ENCODE assay signal across 8 mouse cellular contexts in genomic region chr15:51730805-51731412, GRCm38 (mm10).
A peak's percentile ranks its signal among the peaks of the same experiment; 100 is the strongest.
DNase-seq lines count a peak whose midpoint lies in the region; ATAC-seq and TF ChIP-seq lines count a peak whose summit lies in the region.

No protein-coding gene starts in this region.

- no peaks in the 10 kb centered on the region for H3K4me1 ChIP-seq in midbrain, embryonic 16.5 days (ENCODE audit: control insufficient read depth, insufficient read depth, low read length)
- H3K4me1 ChIP-seq in midbrain, embryonic 14.5 days (ENCODE audit: control insufficient read depth, insufficient read depth, low read length): no peaks in the 10 kb centered on the region
- no peaks in the 10 kb centered on the region for H3K4me1 ChIP-seq in embryonic facial prominence, embryonic 10.5 days
- no peaks in the 10 kb centered on the region for H3K4me1 ChIP-seq in lung, postnatal 0 days (ENCODE audit: insufficient read depth, low read depth, low read length)
- H3K4me1 ChIP-seq in kidney, adult 2 months (ENCODE audit: control insufficient read depth, insufficient read depth, low read length): no peaks in the 10 kb centered on the region
- H3K4me1 ChIP-seq in intestine, postnatal 0 days (replicated peaks; ENCODE audit: control insufficient read depth, insufficient read depth, low read length): no peaks in the 10 kb centered on the region

- DNase-seq in midbrain, embryonic 14.5 days: no peak
- DNase-seq in embryonic facial prominence, embryonic 10.5 days (ENCODE audit: low spot score): no peak
- DNase-seq in heart, postnatal 36 days: peak; percentile 36 to 44
- peak; percentile 61 for DNase-seq in lung, postnatal 0 days (ENCODE audit: low spot score)
- DNase-seq in kidney, adult 2 months: no peak
- no peak for DNase-seq in cerebellum, adult 11 months

- H3K4me2 ChIP-seq in midbrain, embryonic 16.5 days (ENCODE audit: low read length): no peak overlapping the region
- H3K4me2 ChIP-seq in midbrain, embryonic 14.5 days (ENCODE audit: low read length): no peak overlapping the region
- no peak overlapping the region for H3K4me2 ChIP-seq in lung, postnatal 0 days (replicated peaks; ENCODE audit: low read depth, low read length)
- no peak overlapping the region for H3K4me2 ChIP-seq in intestine, postnatal 0 days (replicated peaks; ENCODE audit: low read depth)

- no peaks in the 10 kb centered on the region for H3K27me3 ChIP-seq in midbrain, embryonic 16.5 days (ENCODE audit: control insufficient read depth, insufficient read depth, low read depth, low read length)
- no peaks in the 10 kb centered on the region for H3K27me3 ChIP-seq in midbrain, embryonic 14.5 days (ENCODE audit: control insufficient read depth, insufficient read depth, low read length)
- H3K27me3 ChIP-seq in embryonic facial prominence, embryonic 10.5 days (replicated peaks; ENCODE audit: low read depth, poor library complexity, severe bottlenecking): no peaks in the 10 kb centered on the region
- no peaks in the 10 kb centered on the region for H3K27me3 ChIP-seq in lung, postnatal 0 days (replicated peaks; ENCODE audit: insufficient read depth, low read length)
- H3K27me3 ChIP-seq in kidney, adult 2 months (replicated peaks; ENCODE audit: control insufficient read depth, insufficient read depth, low read length): no peaks in the 10 kb centered on the region
- H3K27me3 ChIP-seq in intestine, postnatal 0 days (replicated peaks; ENCODE audit: control insufficient read depth, insufficient read depth, low read length): no peaks in the 10 kb centered on the region

- no peak overlapping the region for H3K27ac ChIP-seq in midbrain, embryonic 16.5 days (ENCODE audit: low read length)
- no peak overlapping the region for H3K27ac ChIP-seq in midbrain, embryonic 14.5 days (replicated peaks; ENCODE audit: low read depth, low read length)
- 0 out of 2 replicates have a peak overlapping the region, but pooled peaks have one; percentile 24 for H3K27ac ChIP-seq in embryonic facial prominence, embryonic 10.5 days (replicated peaks)
- H3K27ac ChIP-seq in lung, postnatal 0 days (ENCODE audit: low read length): no peak overlapping the region
- H3K27ac ChIP-seq in kidney, adult 2 months (ENCODE audit: insufficient read depth, low read depth, low read length): no peak overlapping the region
- no peak overlapping the region for H3K27ac ChIP-seq in intestine, postnatal 0 days (ENCODE audit: low read depth, low read length)

- TF ChIP-seq POLR2A in kidney, adult 2 months (IDR thresholded peaks at IDR 0.05; ENCODE audit: low read depth, low read length): no peak

- intact Hi-C loops in heart, postnatal 36 days (cut with DNase I): no loop called here

- TF ChIP-seq EP300 in lung, postnatal 0 days (IDR thresholded peaks at IDR 0.05): no peak

- no peaks in the 10 kb centered on the region for H3K36me3 ChIP-seq in midbrain, embryonic 16.5 days (ENCODE audit: control insufficient read depth, insufficient read depth, low read length)
- H3K36me3 ChIP-seq in midbrain, embryonic 14.5 days (ENCODE audit: control insufficient read depth, insufficient read depth, low read length): no peaks in the 10 kb centered on the region
- H3K36me3 ChIP-seq in embryonic facial prominence, embryonic 10.5 days (replicated peaks): no peaks in the 10 kb centered on the region
- H3K36me3 ChIP-seq in lung, postnatal 0 days (ENCODE audit: insufficient read depth, low read length): no peaks in the 10 kb centered on the region
- H3K36me3 ChIP-seq in kidney, adult 2 months (ENCODE audit: control insufficient read depth, insufficient read depth, low read length): no peaks in the 10 kb centered on the region
- H3K36me3 ChIP-seq in intestine, postnatal 0 days (ENCODE audit: control insufficient read depth, insufficient read depth): no peaks in the 10 kb centered on the region

- no peak overlapping the region for H3K4me3 ChIP-seq in midbrain, embryonic 16.5 days (ENCODE audit: low read depth, low read length)
- no peak overlapping the region for H3K4me3 ChIP-seq in midbrain, embryonic 14.5 days (replicated peaks; ENCODE audit: low read depth, low read length)
- H3K4me3 ChIP-seq in embryonic facial prominence, embryonic 10.5 days: no peak overlapping the region
- no peak overlapping the region for H3K4me3 ChIP-seq in lung, postnatal 0 days (ENCODE audit: low read depth, low read length)
- H3K4me3 ChIP-seq in kidney, adult 2 months (ENCODE audit: insufficient read depth, low read depth, low read length): no peak overlapping the region
- H3K4me3 ChIP-seq in intestine, postnatal 0 days (ENCODE audit: low read depth, low read length): no peak overlapping the region

- peak; percentile 25; the same call in 1 of the 2 replicates for ATAC-seq in midbrain, embryonic 16.5 days
- no peak for ATAC-seq in midbrain, embryonic 14.5 days (ENCODE audit: low FRiP score, low TSS enrichment)
- ATAC-seq in lung, postnatal 0 days: peak; percentile 85
- no peak for ATAC-seq in intestine, postnatal 0 days

- H3K9ac ChIP-seq in midbrain, embryonic 16.5 days (ENCODE audit: low read depth, low read length): no peak overlapping the region
- no peak overlapping the region for H3K9ac ChIP-seq in midbrain, embryonic 14.5 days (replicated peaks; ENCODE audit: low read length)
- H3K9ac ChIP-seq in lung, postnatal 0 days (replicated peaks; ENCODE audit: low read depth): no peak overlapping the region
- no peak overlapping the region for H3K9ac ChIP-seq in intestine, postnatal 0 days (ENCODE audit: low read depth, low read length)

- no peak for TF ChIP-seq CTCF in lung, postnatal 0 days (IDR thresholded peaks at IDR 0.05)
- TF ChIP-seq CTCF in kidney, adult 2 months (conservative IDR thresholded peaks at IDR 0.05; ENCODE audit: insufficient read depth, insufficient read length, low read depth, low read length): no peak
- TF ChIP-seq CTCF in intestine, postnatal 0 days (IDR thresholded peaks at IDR 0.05; ENCODE audit: low read depth): no peak

- 84% methylated on average over 12 of the region's 12 CpGs for WGBS in midbrain, embryonic 16.5 days
- 80% methylated on average over 12 of the region's 12 CpGs for WGBS in midbrain, embryonic 14.5 days
- 64% methylated on average over 12 of the region's 12 CpGs for WGBS in embryonic facial prominence, embryonic 10.5 days
- 27% methylated on average over 12 of the region's 12 CpGs for WGBS in lung, postnatal 0 days
- 68% methylated on average over 12 of the region's 12 CpGs for WGBS in kidney, adult 2 months
- WGBS in intestine, postnatal 0 days: 42% methylated on average over 12 of the region's 12 CpGs

- H3K9me3 ChIP-seq in midbrain, embryonic 16.5 days (replicated peaks; ENCODE audit: control insufficient read depth, low read length, poor library complexity, severe bottlenecking): no peaks in the 10 kb centered on the region
- H3K9me3 ChIP-seq in midbrain, embryonic 14.5 days (ENCODE audit: control insufficient read depth, low read length): no peaks in the 10 kb centered on the region; the same call in 1 of the 2 replicates
- H3K9me3 ChIP-seq in embryonic facial prominence, embryonic 10.5 days: no peaks in the 10 kb centered on the region
- no peaks in the 10 kb centered on the region for H3K9me3 ChIP-seq in lung, postnatal 0 days (ENCODE audit: low read length)
- H3K9me3 ChIP-seq in intestine, postnatal 0 days (ENCODE audit: control insufficient read depth): no peaks in the 10 kb centered on the region

Comparison
In these comparisons a context has a peak if more than half of its experiments do, and no peak if none do; other contexts are left out.
1. ATAC-seq: peak in midbrain, embryonic 16.5 days (single experiment) and lung, postnatal 0 days (single experiment); none in midbrain, embryonic 14.5 days (single experiment) and intestine, postnatal 0 days (single experiment).
2. DNase-seq: peak in heart, postnatal 36 days (2 of 2) and lung, postnatal 0 days (single experiment); none in midbrain, embryonic 14.5 days (single experiment), embryonic facial prominence, embryonic 10.5 days (single experiment), kidney, adult 2 months (single experiment) and cerebellum, adult 11 months (single experiment).